Mouse (Mus musculus) heart, postnatal 0 days (tissue): ENCODE measurements around the gene Tbc1d2b. TPM values are rescaled to one million over a fixed set of nuclear protein-coding genes. Genes with fewer than 3 reads are reported as not detected.

Source experiments
- ATAC-seq: fragments of 200-750 bp; cut with Nextera tagmentation; 2 replicates; pipeline ENCODE4 v1.8.0; 2017; ENCODE audit warnings: low read depth, moderate number of reproducible peaks, moderate library complexity; ENCODE audit not compliant: insufficient read depth
- DNase-seq: peaks from one replicate; pipeline ENCODE4 v3.0.0-alpha.2; 2016; ENCODE audit warnings: low spot score
- H3K27ac ChIP-seq: fragments of 300-500 bp; sonication (generic); 2 replicates; pipeline ENCODE4 v1.5.1; 2014; ENCODE audit warnings: low read depth, mild to moderate bottlenecking
- H3K27me3 ChIP-seq: fragments of 300-500 bp; sonication (generic); 2 replicates; pipeline ENCODE4 v1.6.1; 2014; ENCODE audit warnings: low read length, mixed read lengths; ENCODE audit not compliant: control insufficient read depth, insufficient read depth
- H3K36me3 ChIP-seq: fragments of 300-500 bp; sonication (generic); replicated peaks from 2 replicates; pipeline ENCODE4 v1.6.1; 2014; ENCODE audit warnings: low read length, mixed read lengths; ENCODE audit not compliant: control insufficient read depth, insufficient read depth
- H3K4me1 ChIP-seq: fragments of 300-500 bp; sonication (generic); 2 replicates; pipeline ENCODE4 v1.6.1; 2014; ENCODE audit warnings: antibody characterized with exemption; ENCODE audit not compliant: control insufficient read depth, insufficient read depth
- H3K4me2 ChIP-seq: fragments of 300-500 bp; sonication (generic); 2 replicates; pipeline ENCODE4 v1.6.1; 2014; ENCODE audit warnings: low read depth, mild to moderate bottlenecking, low read length, moderate library complexity
- H3K4me3 ChIP-seq: fragments of 300-500 bp; sonication (generic); 2 replicates; pipeline ENCODE4 v1.5.1; 2014; ENCODE audit warnings: low read depth, low read length
- H3K9ac ChIP-seq: fragments of 300-500 bp; sonication (generic); replicated peaks from 2 replicates; pipeline ENCODE4 v1.6.1; 2014; ENCODE audit warnings: low read depth, low read length, mixed read lengths
- H3K9me3 ChIP-seq: fragments of 300-500 bp; sonication (generic); replicated peaks from 2 replicates; pipeline ENCODE4 v1.6.1; 2016; ENCODE audit warnings: low read length; ENCODE audit not compliant: control insufficient read depth
- CTCF ChIP-seq: IDR thresholded peaks from 2 replicates; pipeline ENCODE4 v1.5.1; 2016; ENCODE audit warnings: antibody characterized with exemption, control low read depth, low read depth
- EP300 ChIP-seq: IDR thresholded peaks from 2 replicates; pipeline ENCODE4 v1.6.1; 2016; ENCODE audit warnings: antibody characterized with exemption, low read depth
- WGBS: fragments of 180-500 bp; shearing (Covaris S2); extraction: QIAGEN DNeasy Blood & Tissue Kit; methylation state at CpG from one replicate; pipeline ENCODE4 v1.1.7; 2014; 5-methylcytosine and 5-hydroxymethylcytosine counted together
- polyA plus RNA-seq: library from polyadenylated mRNA; unstranded; fragments of >200 nt; fragmentation: Nextera tagmentation; extraction: Ambion mirVana; gene quantifications from 2 replicates; pipeline ENCODE4 v1.2.1, GENCODE M21; 2015
- total RNA-seq: library from RNA; depleted of rRNA; stranded (reverse); fragments of >200 nt; gene quantifications from 2 replicates; pipeline ENCODE4 v1.2.3, GENCODE M21; 2014; ENCODE audit warnings: low replicate concordance

Tbc1d2b gene
- total and polyA plus RNA-seq, 2 experiments from 2014 or later: 2.9 to 24.7 TPM

DNA sequence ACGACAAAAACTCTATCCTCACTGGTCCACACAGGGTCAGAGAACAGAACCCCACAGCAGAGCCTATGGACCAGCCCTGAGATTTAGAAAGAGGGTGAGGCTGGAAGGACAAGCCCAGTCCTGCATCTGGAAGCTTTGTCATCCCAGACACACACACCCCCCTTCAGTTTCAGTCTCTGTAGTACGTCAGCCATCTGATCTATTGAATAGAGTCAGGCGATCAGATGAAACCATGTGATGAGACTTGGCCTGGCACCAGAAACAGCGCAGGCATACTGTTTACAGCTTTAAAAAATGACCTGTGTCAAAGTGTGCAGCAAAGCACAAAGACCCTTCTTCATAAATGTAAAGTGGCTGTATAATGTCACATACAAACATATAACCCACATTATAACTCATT is 30.0 kb downstream of the Tbc1d2b start:
- TF ChIP-seq EP300: no peak
- TF ChIP-seq CTCF: no peak
- no peak overlapping the region for H3K4me3 ChIP-seq
- DNase-seq (no peak), ATAC-seq (no peak)
- 0 out of 2 replicates have a peak, but pooled peaks cover 4% of the 10 kb centered on the region for H3K4me1 ChIP-seq
- no peak overlapping the region for H3K4me2 ChIP-seq
- H3K27ac ChIP-seq: no peak overlapping the region
- WGBS: 79% methylated on average over 4 of the region's 4 CpGs
- no peak overlapping the region for H3K9ac ChIP-seq
- H3K27me3 ChIP-seq: no peaks in the 10 kb centered on the region
- no peaks in the 10 kb centered on the region for H3K9me3 ChIP-seq
- peaks cover 22% of the 10 kb centered on the region; the same call in 1 of the 2 replicates for H3K36me3 ChIP-seq

DNA sequence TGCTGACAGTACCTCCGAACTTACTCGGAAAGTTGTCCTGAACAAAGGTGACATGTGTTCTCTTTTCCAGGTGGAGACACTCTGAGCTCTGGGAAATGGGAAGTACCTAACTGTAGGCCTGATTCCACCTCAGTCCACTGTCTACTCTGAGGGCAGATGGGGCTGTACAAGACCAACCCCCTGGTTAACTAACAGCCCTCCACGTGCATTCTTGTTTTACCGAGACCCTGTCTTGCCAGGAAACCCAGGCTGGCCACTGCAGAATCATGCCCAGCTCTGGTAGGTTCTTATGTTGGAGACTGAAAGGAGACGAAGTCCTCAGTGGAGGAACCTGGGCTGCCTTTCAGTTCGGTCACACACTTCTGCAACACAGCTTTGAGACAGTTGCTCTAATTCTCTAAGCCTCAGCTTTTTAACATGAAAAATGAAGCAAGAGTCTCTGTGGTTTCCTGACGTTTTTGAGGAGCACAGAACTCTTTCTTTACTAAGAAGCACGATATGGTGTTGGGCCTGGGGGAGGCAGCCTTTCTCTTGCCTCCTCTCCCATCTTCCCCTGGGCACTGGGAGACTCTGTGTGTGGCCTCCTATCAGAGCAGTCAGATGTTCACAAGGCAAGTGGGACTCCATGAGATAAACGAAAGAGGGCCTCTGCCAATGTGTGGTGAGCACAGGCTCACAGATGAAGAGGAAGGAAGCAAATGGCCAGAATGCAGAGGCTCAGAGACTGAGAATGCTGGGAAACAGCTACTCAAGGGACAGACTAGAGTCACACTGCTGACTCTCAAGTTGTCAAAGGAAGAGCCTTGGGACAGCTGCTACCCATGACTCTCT is 33.2 kb downstream of the Tbc1d2b start:
- peaks cover 22% of the 10 kb centered on the region; the same call in 1 of the 2 replicates for H3K36me3 ChIP-seq
- no peaks in the 10 kb centered on the region for H3K9me3 ChIP-seq
- peak overlapping the region; percentile 4; the same call in 1 of the 2 replicates for H3K27ac ChIP-seq
- no peak overlapping the region for H3K4me2 ChIP-seq
- peaks cover 11% of the 10 kb centered on the region for H3K4me1 ChIP-seq
- DNase-seq (no peak), ATAC-seq (no peak)
- no peak overlapping the region for H3K9ac ChIP-seq
- H3K4me3 ChIP-seq: no peak overlapping the region
- 62% methylated on average over 9 of the region's 9 CpGs for WGBS
- no peak for TF ChIP-seq CTCF
- TF ChIP-seq EP300: no peak
- H3K27me3 ChIP-seq: no peaks in the 10 kb centered on the region

DNA sequence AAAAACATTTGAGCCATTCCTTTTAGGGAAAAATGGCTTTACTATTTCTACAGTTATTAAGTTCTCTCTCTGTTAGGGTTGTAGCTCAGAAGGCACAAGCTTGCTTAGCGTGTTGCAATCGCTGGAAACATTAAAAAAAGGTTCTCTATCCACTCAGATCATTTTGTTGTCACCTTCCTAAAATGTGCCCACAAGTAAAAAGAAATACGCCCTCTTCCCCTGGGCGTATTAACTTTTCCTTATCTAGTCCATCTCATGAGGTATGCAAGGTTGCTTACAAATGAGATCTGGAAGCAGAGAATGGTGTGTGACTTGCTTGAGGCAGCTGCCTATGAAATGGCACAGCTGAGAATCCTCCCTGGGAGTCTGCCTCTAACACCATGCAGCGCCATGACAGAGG is 33.8 kb downstream of the Tbc1d2b start:
- H3K36me3 ChIP-seq: peaks cover 22% of the 10 kb centered on the region; the same call in 1 of the 2 replicates
- TF ChIP-seq EP300 (no peak), CTCF (no peak)
- no peak overlapping the region for H3K4me3 ChIP-seq
- no peak overlapping the region for H3K9ac ChIP-seq
- H3K4me1 ChIP-seq: peaks cover 9% of the 10 kb centered on the region
- no peaks in the 10 kb centered on the region for H3K27me3 ChIP-seq
- no peaks in the 10 kb centered on the region for H3K9me3 ChIP-seq
- peak overlapping the region; percentile 4; the same call in 1 of the 2 replicates for H3K27ac ChIP-seq
- no peak for ATAC-seq
- WGBS: 91% methylated on average over 5 of the region's 5 CpGs
- no peak overlapping the region for H3K4me2 ChIP-seq
- no peak for DNase-seq

DNA sequence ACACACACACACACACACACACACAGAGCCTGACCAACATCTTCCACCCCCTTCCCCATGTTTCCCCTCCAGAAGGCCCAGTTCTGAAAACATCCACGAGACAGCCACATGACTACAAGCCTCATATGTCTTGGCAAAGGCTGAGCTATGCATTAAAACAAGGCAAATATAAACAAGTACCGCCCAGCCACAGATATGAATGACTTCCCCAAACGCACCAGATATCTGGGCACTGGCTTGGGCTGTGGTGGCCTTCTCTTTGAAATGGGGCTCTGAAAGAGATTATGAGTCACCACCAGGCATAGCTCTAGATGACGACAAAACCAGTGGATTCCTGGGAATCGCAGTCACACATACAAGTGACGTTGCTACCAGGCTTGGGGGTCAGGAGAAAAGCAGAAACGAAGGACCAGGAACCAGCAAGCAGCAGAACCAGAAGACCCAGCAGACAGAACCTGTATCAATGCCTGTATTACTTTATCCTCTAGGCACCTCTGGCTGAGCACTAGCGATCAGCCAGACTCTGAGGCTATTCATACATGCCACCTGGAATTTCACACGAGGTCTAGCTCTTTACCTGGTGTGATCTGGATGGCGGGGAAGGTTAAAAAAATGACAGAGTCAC is 35.2 kb downstream of the Tbc1d2b start:
- H3K27ac ChIP-seq: no peak overlapping the region
- H3K4me2 ChIP-seq: no peak overlapping the region
- H3K36me3 ChIP-seq: peaks cover 12% of the 10 kb centered on the region; the same call in 1 of the 2 replicates
- H3K9ac ChIP-seq: no peak overlapping the region
- no peak overlapping the region for H3K4me3 ChIP-seq
- no peaks in the 10 kb centered on the region for H3K27me3 ChIP-seq
- DNase-seq (no peak), ATAC-seq (no peak; the same call in 1 of the 2 replicates)
- WGBS: 63% methylated on average over 10 of the region's 10 CpGs
- H3K9me3 ChIP-seq: no peaks in the 10 kb centered on the region
- TF ChIP-seq EP300: no peak
- TF ChIP-seq CTCF: no peak
- peaks cover 9% of the 10 kb centered on the region for H3K4me1 ChIP-seq

DNA sequence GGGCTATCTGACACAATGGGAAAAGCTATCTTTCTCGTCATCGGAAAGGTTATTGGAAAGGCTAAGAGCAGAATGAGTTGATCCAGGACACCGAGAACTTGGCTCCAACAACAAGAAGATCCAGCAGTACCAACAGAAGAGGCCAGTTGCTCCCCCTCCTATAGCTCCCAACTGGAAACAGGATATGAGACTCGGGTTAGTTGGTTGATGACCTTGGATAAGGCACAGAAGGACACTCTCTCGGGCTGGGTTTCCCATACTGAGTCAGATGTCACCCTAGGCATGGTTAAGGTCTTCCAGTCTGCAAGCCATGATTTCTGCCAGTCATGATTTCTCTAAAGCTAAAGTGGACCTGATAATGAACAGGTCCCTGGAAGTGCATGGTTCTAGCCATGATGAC is 35.8 kb downstream of the Tbc1d2b start:
- Histone ChIP-seq H3K36me3 (peaks cover 6% of the 10 kb centered on the region; the same call in 1 of the 2 replicates), H3K9me3 (no peaks in the 10 kb centered on the region), H3K4me3 (no peak overlapping the region), H3K27me3 (no peaks in the 10 kb centered on the region), H3K27ac (no peak overlapping the region), H3K9ac (no peak overlapping the region), H3K4me2 (no peak overlapping the region), H3K4me1 (peaks cover 9% of the 10 kb centered on the region)
- no peak for ATAC-seq
- WGBS: 61% methylated on average over 5 of the region's 5 CpGs
- DNase-seq: no peak
- TF ChIP-seq CTCF: no peak
- no peak for TF ChIP-seq EP300
